Mouse (Mus musculus): ENCODE data around the gene Pde7b. TPM values are rescaled to one million over a fixed set of nuclear protein-coding genes. Genes with fewer than 3 reads are reported as not detected.
A peak's percentile ranks its signal among the peaks of the same experiment; 100 is the strongest.

The Pde7b gene
- total and polyA plus RNA-seq, 3 experiments, result not detected

DNA sequence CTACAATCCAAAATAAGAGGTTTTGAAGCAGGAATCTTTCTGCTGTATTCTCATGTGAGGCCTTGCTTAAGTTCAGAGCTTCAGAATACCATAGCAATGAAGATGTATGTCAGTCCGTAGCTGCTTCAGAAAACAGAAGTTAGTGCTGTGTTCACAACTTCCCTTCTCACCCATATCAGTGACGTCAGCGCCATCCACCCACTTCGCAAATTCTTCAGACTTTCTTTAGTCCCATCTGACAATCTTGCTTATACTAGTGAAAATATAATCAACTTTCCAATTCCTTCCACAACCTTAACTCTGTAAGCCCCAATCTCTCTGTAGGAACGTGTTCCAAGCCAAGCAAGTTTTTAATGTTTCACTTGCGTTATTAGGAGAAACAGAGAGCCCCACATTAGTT lies 326.7 kb downstream of the Pde7b start:
- H3K27me3 ChIP-seq (replicated peaks), result no peaks in the 10 kb centered on the region
- H3K4me1 ChIP-seq (ENCODE audit: control insufficient read depth in 1 of 2, insufficient read depth in 2 of 2), result peaks cover 0 to 12% of the 10 kb centered on the region in 2 experiments; a peak in 2 of 4 replicates
- DNase-seq (ENCODE audit: extremely low read depth), result no peak
- no peak overlapping the region for H3K4me3 ChIP-seq (replicated peaks in 1 of 3; ENCODE audit: low read depth in 2 of 3, low read length in 2 of 3, poor library complexity in 1 of 3)
- H3K79me2 ChIP-seq (replicated peaks; ENCODE audit: control insufficient read depth, extremely low read depth, insufficient read depth, poor library complexity, severe bottlenecking), result no peaks in the 10 kb centered on the region
- peak overlapping the region; percentile 79 for H3K4me2 ChIP-seq (ENCODE audit: insufficient read depth, low read depth, poor library complexity, severe bottlenecking)
- no peak overlapping the region for H3K27ac ChIP-seq (ENCODE audit: insufficient read depth, low read depth)
- no peaks in the 10 kb centered on the region for H3K36me3 ChIP-seq (replicated peaks in 1 of 2; ENCODE audit: control insufficient read depth in 1 of 2, insufficient read depth in 1 of 2, low read length in 1 of 2)
- in situ Hi-C loops (cut with MboI; ENCODE audit: low pct_ligation_motif_present, low pct_unique_long_range_greater_than_20kb, low sequenced_read_pairs) (no loop called here), dilution Hi-C loops (cut with MboI; ENCODE audit: extremely low pct_ligation_motif_present, extremely low pct_unique_long_range_greater_than_20kb, low sequenced_read_pairs) (no loop called here)
- no peaks in the 10 kb centered on the region for H3K9me3 ChIP-seq (replicated peaks; ENCODE audit: low read length)
- TF ChIP-seq USF2 (conservative IDR thresholded peaks at IDR 0.05; ENCODE audit: low read depth, low read length) (no peak), MAFK (IDR thresholded peaks at IDR 0.05; ENCODE audit: insufficient replicate concordance, low read length) (no peak), TBP (conservative IDR thresholded peaks at IDR 0.05; ENCODE audit: low read depth, low read length) (no peak), JUND (conservative IDR thresholded peaks at IDR 0.05; ENCODE audit: low read depth, low read length) (peak; percentile 4; the same call in 1 of the 2 replicates), CHD2 (IDR thresholded peaks at IDR 0.05; ENCODE audit: low read length) (no peak), MXI1 (IDR thresholded peaks at IDR 0.05; ENCODE audit: low read depth, low read length) (no peak), ETS1 (conservative IDR thresholded peaks at IDR 0.05; ENCODE audit: low read depth, low read length) (no peak), NRF1 (IDR thresholded peaks at IDR 0.05; ENCODE audit: low read depth, low read length) (no peak), POLR2AphosphoS2 (IDR thresholded peaks at IDR 0.05; ENCODE audit: low read depth, low read length) (no peak), MAX (IDR thresholded peaks at IDR 0.05; ENCODE audit: low read length) (no peak), NELFE (IDR thresholded peaks at IDR 0.05; ENCODE audit: low read depth, low read length) (no peak), MYC (IDR thresholded peaks at IDR 0.05; ENCODE audit: low read depth, low read length) (no peak), ZKSCAN1 (IDR thresholded peaks at IDR 0.05; ENCODE audit: borderline replicate concordance, low read depth, low read length) (no peak), ELF1 (IDR thresholded peaks at IDR 0.05; ENCODE audit: low read depth, low read length) (0 out of 2 replicates have a peak, but pooled peaks have one; percentile 15), CTCF (conservative IDR thresholded peaks at IDR 0.05 in 1 of 2, IDR thresholded peaks at IDR 0.05 in 1 of 2; ENCODE audit: low read depth in 2 of 2, low read length in 2 of 2) (no peak), ZC3H11A (IDR thresholded peaks at IDR 0.05; ENCODE audit: low read depth, low read length) (no peak), JUN (IDR thresholded peaks at IDR 0.05; ENCODE audit: insufficient read depth, low read depth, low read length) (no peak)
- H3K9ac ChIP-seq (ENCODE audit: insufficient read depth, low read depth), result peak overlapping the region; percentile 42; the same call in 1 of the 2 replicates

DNA sequence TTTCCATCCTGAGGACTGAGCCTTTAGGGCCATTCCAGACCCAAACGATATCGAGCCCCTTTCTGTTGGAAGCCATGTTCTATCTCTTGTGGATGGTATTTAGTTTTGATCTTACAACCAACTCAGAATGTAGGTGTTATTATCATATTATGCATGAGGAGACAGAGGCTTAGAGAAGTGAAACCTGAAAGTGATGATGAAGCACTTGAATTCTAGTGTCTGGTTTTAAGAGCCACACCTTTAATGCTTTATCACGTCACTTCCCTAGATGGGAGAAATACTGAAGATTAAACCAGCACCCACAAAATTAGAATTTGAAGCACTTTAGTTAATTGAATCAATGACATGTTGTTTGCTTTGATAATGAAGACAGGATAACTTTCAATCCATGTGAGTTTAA lies 329.1 kb downstream of the Pde7b start:
- DNase-seq (ENCODE audit: extremely low read depth), result peak; percentile 21
- TF ChIP-seq JUN (IDR thresholded peaks at IDR 0.05; ENCODE audit: insufficient read depth, low read depth, low read length), result no peak
- peak; percentile 37; the same call in 1 of the 2 replicates for TF ChIP-seq IRF4 (IDR thresholded peaks at IDR 0.05; ENCODE audit: low read depth, low read length)
- Histone ChIP-seq H3K27ac (ENCODE audit: insufficient read depth, low read depth) (no peak overlapping the region), H3K9me3 (replicated peaks; ENCODE audit: low read length) (no peaks in the 10 kb centered on the region), H3K9ac (ENCODE audit: insufficient read depth, low read depth) (no peak overlapping the region), H3K79me2 (replicated peaks; ENCODE audit: control insufficient read depth, extremely low read depth, insufficient read depth, poor library complexity, severe bottlenecking) (no peaks in the 10 kb centered on the region), H3K36me3 (replicated peaks in 1 of 2; ENCODE audit: control insufficient read depth in 1 of 2, insufficient read depth in 1 of 2, low read length in 1 of 2) (no peaks in the 10 kb centered on the region), H3K4me3 (replicated peaks in 1 of 3; ENCODE audit: low read depth in 2 of 3, low read length in 2 of 3, poor library complexity in 1 of 3) (no peak overlapping the region), H3K4me1 (ENCODE audit: control insufficient read depth in 1 of 2, insufficient read depth in 2 of 2) (peaks cover 0 to 12% of the 10 kb centered on the region in 2 experiments; a peak in 2 of 4 replicates), H3K4me2 (ENCODE audit: insufficient read depth, low read depth, poor library complexity, severe bottlenecking) (no peak overlapping the region), H3K27me3 (replicated peaks) (no peaks in the 10 kb centered on the region)
- in situ Hi-C loops (cut with MboI; ENCODE audit: low pct_ligation_motif_present, low pct_unique_long_range_greater_than_20kb, low sequenced_read_pairs) (no loop called here), dilution Hi-C loops (cut with MboI; ENCODE audit: extremely low pct_ligation_motif_present, extremely low pct_unique_long_range_greater_than_20kb, low sequenced_read_pairs) (no loop called here)

All from CH12.LX (cell line).